Mouse (Mus musculus) limb, embryonic 10.5 days (tissue): ENCODE measurements at regions not wholly inside any gene's neighbourhood (a gene's known extent, or its start where the extent isn't known, plus 50 kb on each side); places are given as distances from the start of the nearest gene placed in this dataset.

Experiments
- DNase-seq: peaks from one replicate; pipeline ENCODE4 v3.0.0-alpha.2; 2017; ENCODE audit warnings: low spot score
- H3K27ac ChIP-seq: fragments of 300-500 bp; sonication (generic); 2 replicates; pipeline ENCODE4 v1.5.1; 2016; ENCODE audit warnings: mild to moderate bottlenecking
- H3K27me3 ChIP-seq: fragments of 300-500 bp; sonication (generic); 2 replicates; pipeline ENCODE4 v1.6.1; 2016; ENCODE audit warnings: low read depth, mild to moderate bottlenecking; ENCODE audit not compliant: poor library complexity, severe bottlenecking
- H3K36me3 ChIP-seq: fragments of 300-500 bp; sonication (generic); 2 replicates; pipeline ENCODE4 v1.6.1; 2016; ENCODE audit warnings: mild to moderate bottlenecking, moderate library complexity
- H3K4me1 ChIP-seq: fragments of 300-500 bp; sonication (generic); 2 replicates; pipeline ENCODE4 v1.6.1; 2016
- H3K4me3 ChIP-seq: fragments of 300-500 bp; sonication (generic); 2 replicates; pipeline ENCODE4 v1.5.1; 2016; ENCODE audit warnings: mild to moderate bottlenecking, moderate library complexity
- H3K9me3 ChIP-seq: fragments of 300-500 bp; sonication (generic); replicated peaks from 2 replicates; pipeline ENCODE4 v1.6.1; 2016; ENCODE audit warnings: mild to moderate bottlenecking
- WGBS: fragments of 180-500 bp; shearing (Covaris S2); methylation state at CpG from one replicate; pipeline ENCODE4 v1.1.7; 2016; 5-methylcytosine and 5-hydroxymethylcytosine counted together

- no peak for DNase-seq
- H3K9me3 ChIP-seq, result no peaks in the 10 kb centered on the region
- 81% methylated on average over 4 of the region's 4 CpGs for WGBS
- no peaks in the 10 kb centered on the region for H3K36me3 ChIP-seq
- no peaks in the 10 kb centered on the region for H3K4me1 ChIP-seq
- H3K27me3 ChIP-seq, result no peaks in the 10 kb centered on the region
- no peak overlapping the region for H3K4me3 ChIP-seq
- no peak overlapping the region for H3K27ac ChIP-seq
Observed at GRCm38 (mm10) chr12:16277567-16278332, 333.0 kb downstream of the Lpin1 start.

GRCm38 (mm10) chr12:16277144-16277543, 333.6 kb downstream of the Lpin1 start:
- Histone ChIP-seq H3K27ac (no peak overlapping the region), H3K9me3 (no peaks in the 10 kb centered on the region), H3K4me1 (no peaks in the 10 kb centered on the region), H3K27me3 (no peaks in the 10 kb centered on the region), H3K4me3 (no peak overlapping the region), H3K36me3 (no peaks in the 10 kb centered on the region)
- no peak for DNase-seq
- WGBS, result 87% methylated on average over 2 of the region's 2 CpGs

- Histone ChIP-seq H3K27ac (no peak overlapping the region), H3K4me1 (no peaks in the 10 kb centered on the region), H3K4me3 (no peak overlapping the region), H3K36me3 (no peaks in the 10 kb centered on the region), H3K9me3 (no peaks in the 10 kb centered on the region), H3K27me3 (no peaks in the 10 kb centered on the region)
- 81% methylated on average over 4 of the region's 4 CpGs for WGBS
- no peak for DNase-seq
Observed at GRCm38 (mm10) chr12:16276301-16276700, 334.5 kb downstream of the Lpin1 start.

GRCm38 (mm10) chr12:16272441-16272840, 338.3 kb downstream of the Lpin1 start:
- no peaks in the 10 kb centered on the region for H3K27me3 ChIP-seq
- no peak for DNase-seq
- no peaks in the 10 kb centered on the region for H3K4me1 ChIP-seq
- H3K36me3 ChIP-seq, result no peaks in the 10 kb centered on the region
- H3K9me3 ChIP-seq, result no peaks in the 10 kb centered on the region
- no peak overlapping the region for H3K27ac ChIP-seq
- H3K4me3 ChIP-seq, result no peak overlapping the region

GRCm38 (mm10) chr12:16270876-16271275, 339.9 kb downstream of the Lpin1 start:
- Histone ChIP-seq H3K36me3 (no peaks in the 10 kb centered on the region), H3K27ac (no peak overlapping the region), H3K9me3 (no peaks in the 10 kb centered on the region), H3K4me1 (no peaks in the 10 kb centered on the region), H3K4me3 (no peak overlapping the region), H3K27me3 (no peaks in the 10 kb centered on the region)
- DNase-seq, result no peak
- 88% methylated on average over 7 of the region's 7 CpGs for WGBS

GRCm38 (mm10) chr12:16269706-16270105, 341.1 kb downstream of the Lpin1 start:
- Histone ChIP-seq H3K9me3 (no peaks in the 10 kb centered on the region), H3K27me3 (no peaks in the 10 kb centered on the region), H3K4me1 (no peaks in the 10 kb centered on the region), H3K4me3 (no peak overlapping the region), H3K27ac (no peak overlapping the region), H3K36me3 (no peaks in the 10 kb centered on the region)
- WGBS, result 80% methylated on average over 4 of the region's 4 CpGs
- no peak for DNase-seq

GRCm38 (mm10) chr12:16268621-16269165, 342.1 kb downstream of the Lpin1 start:
- no peak for DNase-seq
- Histone ChIP-seq H3K9me3 (no peaks in the 10 kb centered on the region), H3K27me3 (no peaks in the 10 kb centered on the region), H3K4me3 (no peak overlapping the region), H3K27ac (no peak overlapping the region), H3K4me1 (no peaks in the 10 kb centered on the region), H3K36me3 (no peaks in the 10 kb centered on the region)
- 81% methylated on average over 8 of the region's 8 CpGs for WGBS

GRCm38 (mm10) chr12:16261465-16261864, 349.3 kb downstream of the Lpin1 start:
- Histone ChIP-seq H3K4me3 (no peak overlapping the region), H3K27me3 (no peaks in the 10 kb centered on the region), H3K4me1 (no peaks in the 10 kb centered on the region), H3K9me3 (no peaks in the 10 kb centered on the region), H3K36me3 (no peaks in the 10 kb centered on the region), H3K27ac (no peak overlapping the region)
- 87% methylated on average over 4 of the region's 4 CpGs for WGBS
- no peak for DNase-seq

- Histone ChIP-seq H3K4me3 (no peak overlapping the region), H3K36me3 (no peaks in the 10 kb centered on the region), H3K27me3 (no peaks in the 10 kb centered on the region), H3K27ac (no peak overlapping the region), H3K4me1 (no peaks in the 10 kb centered on the region), H3K9me3 (no peaks in the 10 kb centered on the region)
- no peak for DNase-seq
- WGBS, result 81% methylated on average over 8 of the region's 8 CpGs
Observed at GRCm38 (mm10) chr12:16260981-16261380, 349.8 kb downstream of the Lpin1 start.

GRCm38 (mm10) chr12:16260501-16260900, 350.3 kb downstream of the Lpin1 start:
- no peak overlapping the region for H3K4me3 ChIP-seq
- no peaks in the 10 kb centered on the region for H3K4me1 ChIP-seq
- no peak for DNase-seq
- no peaks in the 10 kb centered on the region for H3K9me3 ChIP-seq
- no peak overlapping the region for H3K27ac ChIP-seq
- WGBS, result 85% methylated on average over 2 of the region's 2 CpGs
- H3K36me3 ChIP-seq, result no peaks in the 10 kb centered on the region
- H3K27me3 ChIP-seq, result no peaks in the 10 kb centered on the region

GRCm38 (mm10) chr12:16250621-16251020, 360.1 kb downstream of the Lpin1 start:
- H3K4me3 ChIP-seq, result no peak overlapping the region
- no peaks in the 10 kb centered on the region for H3K4me1 ChIP-seq
- DNase-seq, result no peak
- H3K9me3 ChIP-seq, result no peaks in the 10 kb centered on the region
- H3K36me3 ChIP-seq, result no peaks in the 10 kb centered on the region
- no peaks in the 10 kb centered on the region for H3K27me3 ChIP-seq
- H3K27ac ChIP-seq, result no peak overlapping the region
- 90% methylated on average over 1 of the region's 1 CpGs for WGBS

GRCm38 (mm10) chr12:16250096-16250495, 360.7 kb downstream of the Lpin1 start:
- Histone ChIP-seq H3K27ac (no peak overlapping the region), H3K36me3 (no peaks in the 10 kb centered on the region), H3K9me3 (no peaks in the 10 kb centered on the region), H3K4me1 (no peaks in the 10 kb centered on the region), H3K4me3 (no peak overlapping the region), H3K27me3 (no peaks in the 10 kb centered on the region)
- WGBS, result 93% methylated on average over 5 of the region's 5 CpGs
- DNase-seq, result no peak

GRCm38 (mm10) chr12:16239792-16240191, 371.0 kb downstream of the Lpin1 start:
- no peak for DNase-seq
- Histone ChIP-seq H3K4me3 (no peak overlapping the region), H3K27ac (no peak overlapping the region), H3K27me3 (no peaks in the 10 kb centered on the region), H3K9me3 (no peaks in the 10 kb centered on the region), H3K36me3 (no peaks in the 10 kb centered on the region), H3K4me1 (no peaks in the 10 kb centered on the region)
- WGBS, result 77% methylated on average over 5 of the region's 5 CpGs

GRCm38 (mm10) chr12:16237498-16237897, 373.3 kb downstream of the Lpin1 start:
- DNase-seq, result no peak
- WGBS, result 86% methylated on average over 5 of the region's 5 CpGs
- H3K27me3 ChIP-seq, result no peaks in the 10 kb centered on the region
- no peaks in the 10 kb centered on the region for H3K9me3 ChIP-seq
- H3K4me1 ChIP-seq, result no peaks in the 10 kb centered on the region
- H3K27ac ChIP-seq, result no peak overlapping the region
- H3K4me3 ChIP-seq, result no peak overlapping the region
- no peaks in the 10 kb centered on the region for H3K36me3 ChIP-seq
